Mouse (Mus musculus): Measurements from ENCODE around the gene Adra2a. TPM values are rescaled to one million over a fixed set of nuclear protein-coding genes. Genes with fewer than 3 reads are reported as not detected.

The Adra2a gene
- total RNA-seq, 2 experiments from 2014 or later = 12.4 to 13.4 TPM

DNA sequence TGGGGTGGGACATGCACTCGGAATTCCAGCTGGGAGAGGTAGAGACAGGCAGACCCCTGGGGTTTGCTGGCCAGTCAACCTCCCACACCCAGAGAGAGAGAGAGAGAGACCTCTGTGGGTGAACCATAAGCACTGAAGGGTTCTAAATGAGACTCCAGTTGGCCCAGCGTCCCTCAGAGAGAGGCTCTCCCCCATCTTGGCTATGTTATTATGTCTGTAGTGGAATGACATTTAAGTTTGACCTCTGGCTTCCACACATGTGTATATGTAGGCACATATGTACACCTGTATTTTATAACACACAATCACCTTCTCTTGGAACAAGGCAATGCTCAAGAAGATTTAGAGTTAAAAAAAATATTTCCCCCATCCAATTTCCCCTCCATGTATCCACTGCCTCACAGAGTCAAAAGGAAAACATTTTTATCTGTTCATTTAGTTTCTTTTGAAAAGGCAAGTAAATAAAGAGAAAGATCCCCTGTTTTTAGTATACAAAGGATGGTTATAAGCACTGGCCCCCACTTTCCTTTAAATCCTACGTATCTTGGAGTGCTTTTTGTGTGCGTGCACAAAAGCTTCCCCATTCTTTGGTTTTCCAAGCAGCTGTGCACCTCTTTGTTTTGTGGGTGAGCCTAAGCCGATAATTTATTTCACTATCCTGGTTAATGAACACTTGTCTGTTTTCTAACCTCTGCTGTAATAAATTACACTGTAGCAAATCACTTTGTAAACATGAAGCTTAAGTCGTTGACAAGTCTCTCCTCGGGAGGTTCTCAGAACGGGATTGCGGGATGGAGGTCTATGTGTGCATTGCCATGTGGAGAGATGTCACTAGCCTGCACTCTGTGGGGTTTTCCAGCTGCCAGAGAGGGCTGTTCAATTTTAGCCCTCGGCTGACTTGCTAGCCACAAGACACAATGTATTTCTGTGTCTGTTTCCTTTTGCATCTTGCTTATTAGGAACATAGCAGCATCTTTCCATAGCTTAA, 32.7 kb downstream of the Adra2a start:
- DNase-seq (ENCODE audit: low spot score in 2 of 2) = no peak

- DNase-seq (ENCODE audit: low spot score in 2 of 2) = no peak
These were observed 37.4 kb downstream of the Adra2a start for GRCm38 (mm10) chr19:54081303-54081702.

DNA sequence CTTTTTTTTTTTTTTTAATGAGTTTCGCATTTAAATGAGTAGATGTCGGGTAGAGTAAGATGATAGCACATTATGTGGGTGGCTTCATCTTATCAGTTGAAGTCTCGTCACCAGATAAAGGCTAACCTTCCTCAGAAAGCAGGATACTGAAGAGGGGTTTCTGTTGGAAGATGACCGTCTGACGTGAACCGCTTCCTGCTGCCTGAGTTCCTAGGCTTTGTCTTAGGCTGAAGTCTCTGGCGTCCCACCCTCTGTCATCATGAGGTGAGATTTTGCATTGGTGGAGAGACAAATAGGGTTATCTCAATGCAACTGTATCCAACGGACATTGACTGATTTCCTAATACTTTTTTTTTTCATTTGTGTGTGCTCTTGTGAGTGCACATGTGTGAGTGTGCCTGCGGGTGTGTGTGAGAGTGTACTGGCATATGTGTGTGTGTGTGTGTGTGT, 37.8 kb downstream of the Adra2a start:
- no peak for DNase-seq (ENCODE audit: low spot score in 2 of 2)

- no peak for DNase-seq (ENCODE audit: low spot score in 2 of 2)
These were observed 43.4 kb downstream of the Adra2a start for GRCm38 (mm10) chr19:54087319-54087718.

DNA sequence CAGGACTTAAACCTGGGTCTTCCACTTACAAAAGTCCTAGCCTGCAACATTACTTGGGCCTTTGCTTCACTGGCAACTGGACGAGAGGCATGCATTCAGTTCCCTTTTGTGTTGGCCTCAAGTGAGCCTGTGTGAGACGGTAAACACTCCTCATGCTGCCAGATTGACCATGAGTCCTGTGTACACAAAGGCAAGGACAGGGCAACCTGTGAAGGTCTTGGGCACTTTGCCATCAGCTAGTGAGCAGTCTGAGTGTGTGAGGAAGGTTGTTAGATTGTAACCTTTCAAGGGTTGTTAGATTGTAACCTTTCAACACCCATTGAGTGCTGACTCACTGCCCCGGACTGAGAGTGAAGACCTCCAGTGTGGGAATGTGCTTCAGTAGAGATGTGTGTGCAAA, 49.6 kb downstream of the Adra2a start:
- no peak for DNase-seq (ENCODE audit: low spot score in 2 of 2)

DNA sequence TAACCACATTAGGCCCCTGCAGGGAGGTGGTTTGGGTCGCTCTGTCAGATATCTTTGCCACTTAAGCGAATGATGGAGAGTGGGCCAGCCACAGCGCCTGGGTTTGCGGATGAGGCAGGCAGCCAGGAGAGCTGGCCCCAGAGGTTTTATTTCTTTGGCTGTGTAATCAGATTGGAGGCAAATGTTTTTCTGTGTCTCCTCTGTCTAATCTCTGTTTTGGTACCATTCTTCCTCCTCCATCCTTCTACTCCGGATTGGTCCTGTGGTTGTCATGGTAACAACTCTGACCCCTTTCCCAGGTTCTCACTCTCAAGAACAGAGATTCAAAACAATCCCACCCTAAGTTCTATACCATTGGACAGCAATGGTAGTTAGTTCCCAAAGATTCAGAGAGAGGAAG, 51.8 kb downstream of the Adra2a start:
- no peak for DNase-seq (ENCODE audit: low spot score in 2 of 2)

DNA sequence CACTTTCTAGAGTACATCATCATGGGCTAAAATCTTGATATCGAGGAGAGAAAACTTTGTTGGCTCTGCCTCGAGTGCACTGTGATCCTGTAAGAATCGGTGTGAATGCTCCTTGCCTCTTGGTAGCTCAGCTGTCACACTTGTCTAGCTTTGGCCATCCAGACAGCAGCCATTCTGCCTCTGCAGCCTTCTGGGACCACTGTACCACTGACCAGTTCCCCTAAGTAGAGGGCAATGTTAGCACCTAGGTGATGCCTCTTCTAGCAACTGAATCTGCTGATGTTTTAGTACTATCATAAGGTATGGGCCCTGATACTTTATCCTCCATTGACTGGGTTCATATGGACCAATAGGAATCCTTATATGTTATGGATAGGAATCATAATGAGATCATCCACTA, 54.4 kb downstream of the Adra2a start:
- DNase-seq (ENCODE audit: low spot score in 2 of 2) = no peak

Other genes with a start within 250 kb of the Adra2a start
- 100 to 1,000 TPM; 118 to 123 TPM for gene Pdcd4, start 151.9 kb upstream of the Adra2a start, total RNA-seq (2021)
- gene Shoc2, start 99.8 kb upstream of the Adra2a start, total RNA-seq (2021) = 10 to 100 TPM; 46.3 to 51.5 TPM
- 10 to 100 TPM; 46.4 to 49.1 TPM for gene Bbip1, start 99.5 kb upstream of the Adra2a start, total RNA-seq (2021)